Mouse (Mus musculus) intestine, embryonic 15.5 days (tissue): Measurements from ENCODE around the gene Insr. TPM values are rescaled to one million over a fixed set of nuclear protein-coding genes. Genes with fewer than 3 reads are reported as not detected.

Source experiments
- polyA plus RNA-seq: library from polyadenylated mRNA; unstranded; fragments of >200 nt; fragmentation: Nextera tagmentation; extraction: Ambion mirVana; gene quantifications from 2 replicates; pipeline ENCODE4 v1.2.1, GENCODE M21; 2015

The Insr gene
- polyA plus RNA-seq, 1 experiment from 2014 or later: 31.8 TPM

Other genes starting within 250 kb of the Insr start
- 0.19 and 0.21 TPM in 2 replicates for gene A430078G23Rik, start 73.8 kb upstream of the Insr start, polyA plus RNA-seq
- gene Arhgef18, start 113.4 kb upstream of the Insr start, polyA plus RNA-seq: 6.6 and 7.0 TPM in 2 replicates
- gene Pex11g, start 188.1 kb upstream of the Insr start, polyA plus RNA-seq: 8.9 and 15.2 TPM in 2 replicates
- gene Tex45, start 191.2 kb upstream of the Insr start, polyA plus RNA-seq: not detected in 2 replicates
- 31.3 and 32.6 TPM in 2 replicates for gene Zfp358, start 213.5 kb upstream of the Insr start, polyA plus RNA-seq
- 52.4 and 60.9 TPM in 2 replicates for gene Mcoln1, start 220.8 kb upstream of the Insr start, polyA plus RNA-seq
- gene Pnpla6, start 235.8 kb upstream of the Insr start, polyA plus RNA-seq: 34.4 and 36.7 TPM in 2 replicates